Mouse (Mus musculus) urinary bladder, postnatal 10 days (tissue): ENCODE results near the gene Nrn1l.

Experiments used
- DNase-seq: peaks from one replicate; pipeline ENCODE4 v3.0.0; 2022; ENCODE audit warnings: low spot score

The Nrn1l gene

DNA sequence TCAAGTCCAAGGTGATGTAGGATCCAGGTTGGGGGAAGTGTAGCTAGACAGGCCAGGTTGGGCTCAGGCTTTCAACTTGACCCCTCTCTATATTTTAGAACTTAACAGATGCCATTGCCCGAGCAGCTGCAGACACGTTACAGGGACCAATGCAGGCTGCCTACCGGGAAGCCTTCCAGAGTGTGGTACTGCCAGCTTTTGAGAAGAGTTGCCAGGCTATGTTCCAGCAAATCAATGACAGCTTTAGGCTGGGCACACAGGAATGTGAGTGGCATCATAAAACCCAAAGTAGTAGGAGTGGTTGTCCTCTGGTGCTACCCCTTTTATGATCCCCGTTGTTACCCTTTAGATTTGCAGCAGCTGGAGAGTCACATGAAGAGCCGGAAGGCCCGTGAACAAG, 2.5 kb upstream of the Nrn1l start:
- DNase-seq, result no peak

GRCm38 (mm10) chr8:105892432-105892831, 935 bp upstream of the Nrn1l start:
- DNase-seq, result no peak

DNA sequence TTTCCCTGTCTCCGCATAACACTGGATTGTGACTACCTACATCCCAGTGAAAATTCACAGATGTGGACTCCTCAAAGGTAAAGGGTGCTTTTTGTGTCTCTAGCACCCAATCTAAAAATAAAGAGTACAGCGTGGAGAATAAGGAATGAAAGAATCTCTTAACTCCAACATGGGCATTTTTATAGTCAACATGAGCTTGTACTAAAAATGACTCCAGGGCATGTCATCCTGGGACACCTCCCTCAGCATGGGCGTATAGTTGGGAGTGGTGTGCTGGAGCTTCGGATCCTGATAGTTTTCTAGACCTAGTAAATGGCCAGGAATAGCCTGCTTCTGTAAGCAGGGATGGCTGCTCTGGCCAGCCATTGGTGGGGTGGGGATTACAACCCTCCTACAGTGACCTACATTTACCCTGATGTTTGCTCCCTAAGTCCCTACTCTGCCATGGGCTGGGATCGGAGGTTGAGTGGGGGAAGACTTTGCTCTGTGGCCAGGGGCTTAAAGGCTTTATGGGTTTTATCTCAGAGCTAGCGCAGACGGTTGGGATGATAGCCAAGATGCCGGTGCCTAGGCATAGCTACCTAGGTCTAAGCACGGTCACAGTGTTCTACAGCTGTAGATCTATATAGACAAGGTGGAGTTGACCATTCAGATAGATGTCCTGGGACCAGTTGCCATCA, 4.6 kb downstream of the Nrn1l start:
- no peak for DNase-seq

DNA sequence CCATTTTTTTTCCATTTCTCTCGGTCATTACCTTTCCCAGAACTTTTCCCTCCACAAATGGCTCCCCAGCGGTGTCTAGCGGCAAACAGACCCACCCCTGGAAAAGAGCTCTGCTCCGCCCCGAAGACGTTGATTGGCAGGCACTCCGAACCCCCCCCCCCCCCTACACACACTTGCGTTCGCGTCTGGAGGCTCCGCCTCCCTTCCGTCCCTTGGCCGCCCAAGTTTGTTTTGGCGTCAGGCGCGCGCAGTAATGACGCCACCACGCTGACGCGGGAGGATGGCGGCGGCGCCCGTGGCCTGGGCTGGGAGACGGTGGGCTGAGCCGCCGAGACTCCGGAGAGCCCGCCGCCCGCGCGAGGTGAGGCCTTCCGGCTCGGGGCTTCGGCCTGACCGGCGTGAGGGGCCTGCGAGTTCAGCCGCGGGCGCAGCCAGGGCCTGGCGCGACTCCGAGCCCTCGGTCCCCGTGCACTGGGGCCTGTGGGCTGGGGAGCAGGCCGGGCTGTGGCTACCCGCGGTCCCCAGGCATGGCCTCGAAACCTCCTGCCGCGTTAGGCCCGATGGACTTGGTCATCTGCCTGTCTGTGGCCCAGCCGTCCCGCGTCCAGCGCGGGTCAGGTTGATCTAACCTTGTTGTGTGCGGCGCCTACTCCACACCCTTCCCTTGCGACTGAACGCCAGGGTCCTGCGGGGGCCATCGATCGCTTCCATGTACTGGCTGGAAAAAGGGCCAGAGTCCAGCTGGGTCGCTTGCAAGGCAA, 7.0 kb downstream of the Nrn1l start, which contains the start of gene Pskh1:
Gene Pskh1, plus strand, starts transcription at position 262 of the 761 bp plus-strand sequence.
- peak; percentile 73 for DNase-seq

DNA sequence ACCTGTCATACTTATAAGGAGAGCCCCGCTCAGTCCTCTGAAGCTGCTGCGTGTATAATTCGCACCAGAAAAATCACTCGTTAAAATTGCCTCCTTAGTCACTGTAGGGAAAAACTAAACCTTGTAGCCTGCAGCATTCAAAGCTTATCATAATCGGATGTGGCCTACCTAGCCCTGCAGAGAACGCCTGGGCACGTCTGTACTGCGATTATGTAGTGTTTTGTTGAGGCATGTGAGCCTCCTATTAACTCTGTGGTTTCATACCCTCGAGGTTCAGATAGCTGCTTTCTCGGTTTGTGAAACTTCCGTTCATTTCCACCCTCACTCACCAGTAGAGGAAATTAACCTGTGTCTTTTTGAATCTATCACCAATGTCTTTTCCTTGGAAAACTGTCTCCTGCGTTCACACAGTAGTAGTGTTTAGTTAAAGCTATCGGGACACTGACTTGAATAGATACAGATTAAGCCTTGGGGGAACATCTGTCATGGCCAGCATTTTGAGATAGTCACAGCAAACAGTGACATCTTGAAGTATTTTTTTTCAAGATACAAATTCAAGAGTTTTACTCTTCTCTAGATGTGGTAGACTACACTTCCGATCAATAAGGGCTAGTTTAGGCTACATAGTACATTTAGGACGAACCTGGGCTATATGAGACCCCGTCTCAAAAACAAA, 7.7 kb downstream of the Nrn1l start:
- DNase-seq, result no peak

DNA sequence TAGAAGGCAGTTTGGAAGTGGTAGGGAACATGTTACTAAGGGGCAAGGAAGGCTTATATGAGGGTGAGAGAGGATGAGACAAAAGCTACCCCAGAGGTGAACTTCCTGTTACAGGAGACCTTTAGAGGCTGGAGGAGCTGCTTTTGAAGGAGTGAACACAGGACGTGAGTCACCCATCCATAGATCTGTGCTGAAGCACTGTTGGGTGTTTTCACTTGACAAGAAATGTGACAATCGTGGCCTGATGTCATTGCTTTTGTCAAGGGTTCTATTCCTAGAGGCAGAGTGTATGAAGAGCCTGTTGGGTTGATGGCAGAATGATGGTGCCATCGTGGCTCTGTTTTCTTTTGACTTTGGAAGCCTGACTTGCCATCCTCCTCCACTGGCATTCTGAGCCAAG, 26.0 kb downstream of the Nrn1l start:
- DNase-seq, result no peak

- no peak for DNase-seq
Observed at GRCm38 (mm10) chr8:105925123-105925522, 31.8 kb downstream of the Nrn1l start.

- DNase-seq, result peak; percentile 68
Observed at GRCm38 (mm10) chr8:105930602-105931001, 37.2 kb downstream of the Nrn1l start.

GRCm38 (mm10) chr8:105931271-105931670, 37.9 kb downstream of the Nrn1l start:
- no peak for DNase-seq

DNA sequence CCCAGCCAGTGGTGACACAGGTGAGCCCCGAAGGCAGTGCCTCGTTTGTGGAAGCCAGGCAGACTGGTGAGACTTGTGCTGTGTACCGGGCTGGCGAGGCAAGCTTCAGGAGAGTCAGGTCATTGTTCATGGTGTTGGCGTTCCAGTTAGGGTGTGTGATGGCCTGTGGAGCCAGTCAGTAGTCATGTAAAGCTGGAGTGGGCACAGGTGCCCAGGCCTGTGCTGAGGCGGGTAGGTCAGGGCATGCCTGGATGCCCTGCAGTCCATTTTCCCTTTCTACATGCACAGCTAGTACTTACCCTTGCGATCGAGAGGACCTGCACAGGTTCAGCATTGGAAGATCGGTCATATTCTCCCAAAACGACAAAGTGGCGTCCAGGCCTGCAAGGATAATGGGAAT, 39.2 kb downstream of the Nrn1l start:
- no peak for DNase-seq

DNA sequence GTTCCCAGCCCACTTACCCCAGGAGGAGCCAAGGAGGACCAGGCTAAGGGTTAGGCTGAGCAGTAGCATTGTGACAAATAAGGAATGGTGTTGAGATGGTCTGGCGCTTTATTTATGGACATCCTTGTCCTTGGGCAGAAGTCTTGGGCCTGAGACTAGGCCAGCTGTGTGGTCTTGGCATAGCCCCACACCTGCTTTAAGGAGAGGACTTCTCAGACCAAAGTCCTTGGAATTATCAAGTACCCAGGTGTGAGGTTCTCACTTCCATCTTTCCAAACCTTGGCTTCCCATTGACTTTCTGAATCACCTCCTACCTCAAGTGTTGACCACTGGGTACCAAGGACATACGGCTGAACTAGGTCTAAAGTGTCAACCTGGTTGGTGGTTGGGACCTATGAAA, 40.4 kb downstream of the Nrn1l start, which contains the start of gene Ctrl:
Gene Ctrl, minus strand, starts transcription at position 101 of the 400 bp plus-strand sequence.
- DNase-seq, result no peak

DNA sequence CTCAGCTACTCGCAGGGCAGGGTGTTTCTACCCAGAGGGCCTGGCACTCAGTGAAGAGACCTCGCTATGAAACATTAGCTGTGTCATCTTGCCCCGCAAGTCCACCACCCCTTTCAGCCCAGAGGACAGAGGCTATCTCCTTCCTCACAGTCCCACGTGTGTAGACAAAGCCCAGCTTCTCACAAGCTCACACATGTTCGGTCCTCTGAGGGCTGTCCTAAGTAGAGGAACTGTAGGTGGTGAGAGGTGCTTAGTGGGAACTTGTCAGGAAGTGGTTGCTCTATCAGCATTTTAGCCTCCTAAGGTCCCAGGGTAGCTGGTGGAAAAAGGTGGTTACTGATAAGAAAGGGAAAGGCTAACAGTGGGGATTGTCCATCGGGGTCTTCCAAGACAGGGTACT, 41.7 kb downstream of the Nrn1l start:
- DNase-seq, result no peak

GRCm38 (mm10) chr8:105935863-105936603, 42.7 kb downstream of the Nrn1l start:
- no peak for DNase-seq

GRCm38 (mm10) chr8:105936866-105937475, 43.6 kb downstream of the Nrn1l start:
- peak; percentile 42 for DNase-seq

- DNase-seq, result no peak
Observed at GRCm38 (mm10) chr8:105937496-105938305, 44.3 kb downstream of the Nrn1l start.

DNA sequence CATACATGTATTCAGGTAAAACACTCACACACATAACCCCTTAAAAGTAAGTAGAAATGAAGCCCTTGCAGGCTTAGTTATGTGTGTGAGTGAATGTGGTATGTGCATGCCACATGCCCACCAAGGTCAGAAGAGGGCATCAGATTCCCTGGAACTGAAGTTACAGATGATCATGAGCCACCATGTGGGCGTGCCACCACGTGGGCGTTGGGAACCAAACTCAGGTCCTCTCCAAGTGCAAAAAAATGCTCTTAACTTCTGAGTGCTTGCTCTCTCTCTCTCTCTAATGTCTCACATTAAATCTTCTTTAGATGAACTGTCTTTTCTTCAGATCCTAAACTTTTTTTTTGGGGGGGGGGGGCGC, 44.9 kb downstream of the Nrn1l start, which contains the start of gene Psmb10:
Gene Psmb10, minus strand, starts transcription at position 139 of the 364 bp plus-strand sequence.
- no peak for DNase-seq

GRCm38 (mm10) chr8:105942026-105942425, 48.7 kb downstream of the Nrn1l start:
- no peak for DNase-seq

- no peak for DNase-seq
Observed at GRCm38 (mm10) chr8:105942542-105942941, 49.2 kb downstream of the Nrn1l start.

DNA sequence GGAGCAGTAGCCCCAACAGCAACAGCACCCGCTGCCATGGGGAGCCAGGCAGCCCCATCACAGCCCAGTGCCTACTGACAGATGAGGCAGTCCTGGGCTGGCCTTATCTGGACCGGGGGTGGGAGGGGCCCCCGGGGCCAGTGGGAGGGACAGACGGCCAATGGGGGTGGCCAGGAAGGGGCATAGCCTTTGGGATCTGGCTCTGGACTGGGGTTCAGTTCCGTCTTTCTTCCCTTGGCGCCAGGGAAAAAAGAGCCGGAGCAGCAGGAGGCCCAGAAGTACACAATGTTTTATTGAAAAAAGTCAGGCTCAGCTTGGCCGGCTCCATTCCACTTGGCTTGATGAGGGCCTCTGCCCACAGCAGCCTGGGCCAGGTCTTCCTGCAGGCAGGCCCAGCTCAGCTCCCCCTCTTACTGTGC, 50.0 kb downstream of the Nrn1l start, which contains the start of gene Lcat:
Gene Lcat, minus strand, starts transcription at position 62 of the 419 bp plus-strand sequence.
- no peak for DNase-seq
